ENCODE assay signal across 15 mouse cellular contexts in genomic region chr12:66840336-66840735, GRCm38 (mm10).
"Had no signal": no experiment of that assay in that cellular context is flagged by ENCODE, and none has a peak within 500 bp of the region (broad histone marks: within the 10 kb centered on the region; RNA-seq: fewer than 3 reads in every experiment).

No protein-coding gene starts in this region.

- H3K9me3 ChIP-seq: limb, embryonic 10.5 days; liver, embryonic 15.5 days; midbrain, embryonic 10.5 days; neural tube, embryonic 13.5 days had no signal

- ATAC-seq: lung, postnatal 0 days; midbrain, embryonic 16.5 days had no signal

- H3K4me2 ChIP-seq: liver, embryonic 11.5 days; liver, embryonic 15.5 days; neural tube, embryonic 13.5 days had no signal

- H3K9ac ChIP-seq: liver, embryonic 15.5 days; neural tube, embryonic 13.5 days had no signal

- H3K4me1 ChIP-seq: limb, embryonic 10.5 days; liver, embryonic 15.5 days; neural tube, embryonic 13.5 days had no signal

- H3K27me3 ChIP-seq: liver, embryonic 15.5 days; neural tube, embryonic 13.5 days had no signal

- H3K36me3 ChIP-seq: limb, embryonic 10.5 days; liver, embryonic 15.5 days; midbrain, embryonic 10.5 days; neural tube, embryonic 13.5 days had no signal

- H3K27ac ChIP-seq: layer of hippocampus, adult 2 months; limb, embryonic 10.5 days; liver, embryonic 15.5 days; midbrain, embryonic 10.5 days; neural tube, embryonic 13.5 days had no signal

- H3K4me3 ChIP-seq: layer of hippocampus, adult 2 months; limb, embryonic 10.5 days; liver, embryonic 15.5 days; midbrain, embryonic 10.5 days; neural tube, embryonic 13.5 days had no signal

- DNase-seq: kidney, adult 18-20 months; kidney, postnatal 10 days; kidney, postnatal 4 days; lung, adult 2 months; lung, postnatal 36 days; right cerebral cortex, postnatal 14 days; thymus, postnatal 14 days had no signal
